Mouse (Mus musculus) adrenal gland, postnatal 14 days (tissue): ENCODE measurements around the gene Gas2. TPM values are rescaled to one million over a fixed set of nuclear protein-coding genes. Genes with fewer than 3 reads are reported as not detected.
A peak's percentile ranks its signal among the peaks of the same experiment; 100 is the strongest.

Source experiments
- DNase-seq: peaks from one replicate; pipeline ENCODE4 v3.0.0; 2021; ENCODE audit warnings: mixed read lengths
- total RNA-seq: library from RNA; stranded (reverse); gene quantifications from 2 replicates; pipeline ENCODE4 v1.2.3, GENCODE M21; 2021

The Gas2 gene
- total RNA-seq, 1 experiment from 2014 or later: 31.3 TPM

DNA sequence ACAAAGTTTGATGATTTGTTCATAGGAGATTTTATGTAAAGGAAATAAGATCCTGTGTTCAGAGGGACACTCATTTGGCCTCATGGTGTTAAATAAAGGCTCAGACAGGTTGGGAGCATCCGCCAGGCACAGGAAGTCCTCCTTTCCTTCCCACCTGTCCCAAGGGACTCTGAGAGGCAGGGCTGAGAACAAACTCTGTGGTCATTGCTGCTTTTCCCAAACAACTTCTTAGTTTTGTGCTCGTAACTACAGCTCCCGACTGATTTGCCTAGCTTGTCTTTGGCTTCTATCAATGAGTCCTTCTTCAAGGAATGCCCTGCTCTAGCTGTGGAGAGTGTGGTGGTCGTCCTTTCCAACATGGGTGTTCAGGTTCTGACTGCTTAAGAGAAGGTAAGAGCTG, 18.3 kb downstream of the Gas2 start:
- DNase-seq: no peak

DNA sequence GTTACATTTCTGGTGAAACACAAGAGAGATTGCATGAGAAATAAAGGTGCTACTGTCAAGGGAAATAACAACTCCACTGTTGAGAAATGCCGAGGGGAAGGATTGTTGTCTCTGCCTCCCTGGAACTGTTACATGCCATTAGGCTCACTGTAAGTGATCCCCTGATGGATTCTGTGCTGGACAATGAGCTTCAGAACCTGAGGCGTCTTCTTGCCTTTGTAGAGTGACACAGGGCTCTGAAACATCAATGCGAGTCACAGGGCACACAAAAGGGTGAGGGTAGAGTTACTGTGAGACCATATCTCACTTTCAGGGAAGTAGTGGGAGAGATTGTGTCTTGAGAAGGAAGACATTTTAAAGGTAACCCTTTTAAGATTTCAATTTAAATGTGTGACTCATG, 23.5 kb downstream of the Gas2 start:
- DNase-seq: no peak

DNA sequence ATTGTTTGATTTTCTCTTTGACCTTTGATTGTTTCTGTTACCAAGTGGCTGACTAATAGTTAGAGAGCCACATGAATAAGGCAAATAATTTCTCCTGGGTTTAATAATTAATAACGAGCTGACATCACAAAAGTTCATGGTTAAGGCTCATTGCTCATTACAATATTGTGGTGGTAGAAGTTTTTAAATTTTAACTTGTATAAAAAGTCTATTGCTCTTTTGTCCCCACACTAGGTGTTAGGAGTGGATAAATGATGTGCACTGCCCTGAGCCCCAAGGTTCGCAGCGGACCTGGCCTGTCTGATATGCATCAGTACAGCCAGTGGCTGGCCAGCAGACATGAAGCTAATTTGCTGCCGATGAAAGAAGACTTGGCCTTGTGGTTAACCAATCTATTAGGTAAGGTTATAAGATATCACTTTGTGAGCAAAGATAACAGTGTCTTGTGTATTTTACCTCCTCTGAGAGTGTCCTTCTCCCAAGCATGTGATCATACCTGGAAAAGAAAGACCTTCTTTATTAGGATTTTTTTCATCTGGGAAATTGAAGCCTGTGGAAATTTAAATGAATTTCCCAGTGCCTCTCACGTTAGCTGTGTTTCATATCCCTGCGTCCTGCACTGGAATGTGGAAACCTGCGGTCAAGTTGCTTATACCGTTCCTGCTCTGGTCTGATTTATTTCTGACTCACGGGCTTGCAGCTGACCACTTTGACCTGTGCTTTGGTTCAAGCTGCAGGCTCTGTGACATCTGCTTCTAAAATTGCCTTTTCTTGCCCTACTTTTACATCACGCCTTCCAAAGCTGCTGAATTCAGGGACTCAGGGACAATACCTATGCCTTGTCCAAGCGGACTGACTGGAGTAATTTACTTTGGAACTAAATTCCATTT, 26.1 kb downstream of the Gas2 start:
- DNase-seq: no peak

DNA sequence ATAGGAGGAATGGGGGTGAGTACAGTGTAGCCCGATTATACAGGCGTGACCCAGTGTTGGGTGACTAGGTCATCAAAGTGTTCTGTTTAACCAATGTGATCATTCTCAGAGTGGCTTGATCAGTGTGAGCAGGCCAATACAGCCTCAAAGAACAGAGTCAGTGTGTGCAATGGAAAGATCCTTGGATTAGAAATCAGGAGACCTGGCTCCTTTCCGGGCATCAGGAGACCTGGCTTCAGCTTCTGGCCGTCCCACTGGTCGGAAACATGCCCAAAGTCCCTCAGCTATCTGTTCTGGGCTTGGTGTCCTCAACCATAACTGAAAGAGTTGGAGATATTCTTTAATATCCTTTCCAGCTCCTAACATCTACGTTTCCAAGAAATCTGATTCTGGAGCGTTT, 27.8 kb downstream of the Gas2 start:
- DNase-seq: no peak

DNA sequence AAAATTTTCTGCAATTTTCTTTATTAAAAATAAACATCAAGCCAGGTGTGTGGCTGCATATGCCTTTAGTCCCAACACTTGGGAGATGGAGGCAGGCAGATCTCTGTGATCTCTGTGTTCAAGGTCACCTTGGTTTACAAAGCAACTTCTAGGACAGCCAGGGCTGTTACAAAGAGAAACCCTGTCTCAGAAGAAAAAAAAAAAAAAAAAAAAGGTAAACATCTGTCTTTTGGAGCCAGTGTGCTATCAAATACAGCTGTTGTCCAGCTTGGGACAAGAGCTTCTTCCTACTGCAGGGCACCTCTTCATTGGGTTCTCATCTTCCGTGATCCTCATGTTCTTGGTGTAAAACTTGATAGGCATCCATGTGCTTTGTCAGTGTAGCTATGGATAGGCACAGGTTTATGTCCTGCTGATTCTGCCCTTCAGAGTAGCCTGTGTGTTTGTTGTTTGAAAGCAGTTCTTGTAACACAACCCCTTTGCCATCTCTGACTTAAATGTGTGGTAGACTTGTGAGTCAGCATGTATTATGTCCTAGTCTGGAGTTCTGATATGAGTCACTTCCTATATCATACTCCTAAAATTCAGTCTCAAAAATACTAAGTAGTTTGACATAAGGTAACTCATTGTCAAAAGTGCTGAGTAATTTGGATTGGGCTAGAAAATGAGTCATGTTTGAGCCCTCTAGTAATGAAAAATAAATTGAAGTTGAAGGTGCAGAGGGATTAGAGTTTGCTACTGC, 30.6 kb downstream of the Gas2 start:
- DNase-seq: no peak

DNA sequence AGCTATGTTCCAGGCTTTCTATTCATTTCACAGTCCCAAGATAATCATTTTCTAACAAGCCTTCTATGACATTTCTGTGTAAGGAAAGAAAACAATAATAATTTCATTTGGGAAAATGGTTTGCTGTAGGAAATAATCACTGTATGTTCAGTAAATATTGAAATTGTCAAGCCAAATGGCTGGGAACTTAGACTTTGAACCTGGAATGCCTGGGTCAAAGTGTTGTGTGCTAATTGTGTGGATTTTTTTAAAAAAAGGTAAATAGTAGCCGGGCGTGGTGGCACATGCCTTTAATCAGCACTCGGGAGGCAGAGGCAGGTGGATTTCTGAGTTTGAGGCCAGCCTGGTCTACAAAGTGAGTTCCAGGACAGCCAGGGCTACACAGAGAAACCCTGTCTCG, 31.2 kb downstream of the Gas2 start:
- DNase-seq: no peak

DNA sequence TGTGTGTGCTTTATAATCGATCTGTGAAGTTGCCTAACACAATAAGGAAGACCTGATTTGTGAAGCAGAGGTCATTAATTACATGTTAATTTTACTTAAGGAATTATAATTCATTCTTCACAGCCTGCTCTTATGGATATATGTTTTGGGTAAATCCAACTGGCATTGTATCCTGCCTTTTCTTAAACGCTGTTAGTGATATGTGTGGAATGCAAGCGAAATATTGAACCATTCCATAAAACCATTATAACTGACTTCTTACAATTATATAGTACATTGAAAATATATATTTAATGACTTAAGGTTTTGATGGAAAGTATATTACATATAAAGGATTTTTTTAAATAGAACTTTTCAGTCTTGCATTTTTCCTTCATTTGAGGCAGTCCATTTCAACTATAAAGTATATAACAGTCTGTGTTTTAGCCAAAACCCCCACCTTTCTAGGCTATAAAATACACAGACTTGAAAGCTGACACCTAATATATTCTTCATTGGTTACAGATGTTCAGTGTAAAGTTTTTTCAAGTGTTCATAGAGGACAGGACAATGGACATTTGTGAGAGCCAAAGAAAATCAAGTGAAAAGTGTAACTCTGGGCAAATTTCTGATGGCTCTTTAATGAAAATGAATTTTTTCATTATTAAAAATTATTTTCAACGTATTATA, 32.5 kb downstream of the Gas2 start:
- no peak for DNase-seq

DNA sequence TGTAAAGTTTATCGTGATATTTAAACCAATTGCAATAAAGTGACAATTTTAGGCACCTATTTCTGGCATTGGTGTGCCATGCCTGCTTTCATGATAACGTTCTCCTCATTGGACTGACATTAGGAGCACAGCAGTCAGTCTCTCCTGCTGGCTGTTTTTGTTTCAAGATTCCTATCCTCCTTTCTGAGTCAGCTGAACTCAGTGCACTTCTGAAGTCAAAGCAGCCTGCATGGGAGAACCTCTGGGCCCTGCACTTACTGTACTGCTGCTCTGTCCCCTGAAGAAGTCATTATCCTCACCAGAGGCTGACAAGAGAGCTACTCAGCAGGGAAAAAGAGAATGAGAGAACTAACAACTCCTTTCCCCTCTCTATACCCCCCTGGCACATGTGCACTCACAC, 33.1 kb downstream of the Gas2 start:
- DNase-seq: no peak

DNA sequence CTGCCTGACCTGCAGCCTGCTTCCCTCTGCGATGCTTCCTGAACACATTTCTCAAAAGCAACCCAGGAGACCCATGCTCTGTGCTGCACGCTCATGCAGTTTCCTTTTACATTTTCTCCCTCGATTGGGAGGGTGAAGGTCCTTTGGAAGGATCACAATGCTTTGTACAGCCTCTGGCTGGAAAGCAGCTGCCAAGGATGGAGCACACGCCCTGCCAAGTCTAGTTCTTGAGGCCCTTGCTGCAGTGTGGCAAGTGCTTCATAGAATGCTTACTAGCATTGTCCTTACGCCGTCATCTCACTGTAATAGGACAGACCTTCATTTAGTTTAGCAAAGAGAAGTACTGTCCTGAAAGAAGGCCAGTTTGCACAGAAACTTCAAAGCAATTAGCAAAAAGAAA, 37.3 kb downstream of the Gas2 start:
- peak; percentile 49 for DNase-seq

DNA sequence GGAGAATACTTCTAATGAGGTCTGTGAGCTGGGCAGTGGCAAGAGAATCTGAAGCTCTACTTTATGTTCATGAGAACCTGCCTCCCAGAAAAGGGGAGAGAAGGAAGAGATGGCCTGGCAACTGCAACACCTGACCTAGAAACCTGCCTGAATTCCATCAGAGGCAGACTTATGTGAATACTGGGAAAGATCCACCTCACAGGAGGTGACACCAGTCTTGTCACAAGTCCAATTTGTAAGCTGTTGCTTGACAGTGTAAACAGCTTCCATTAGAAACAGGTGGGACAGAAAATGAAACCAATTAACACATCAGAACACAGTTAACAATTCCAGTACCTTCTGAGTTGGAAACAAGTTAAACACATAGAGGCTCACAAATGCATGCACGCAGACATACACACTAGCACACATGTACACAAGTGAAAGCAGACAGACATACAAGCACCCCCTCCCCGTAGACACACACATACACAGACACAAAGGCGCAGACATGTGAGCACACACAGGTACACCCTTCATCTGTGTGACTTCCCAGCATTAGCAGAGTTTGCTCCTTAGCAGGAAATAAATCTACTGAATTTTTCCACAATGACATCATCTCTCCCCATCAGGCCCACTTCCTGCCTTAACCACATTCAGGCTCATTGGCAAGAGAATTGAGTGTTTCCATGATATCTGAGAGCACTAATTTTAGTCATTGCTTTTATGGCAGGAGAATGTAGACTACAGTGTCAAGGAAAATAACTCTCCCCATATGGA, 51.7 kb downstream of the Gas2 start:
- DNase-seq: no peak

DNA sequence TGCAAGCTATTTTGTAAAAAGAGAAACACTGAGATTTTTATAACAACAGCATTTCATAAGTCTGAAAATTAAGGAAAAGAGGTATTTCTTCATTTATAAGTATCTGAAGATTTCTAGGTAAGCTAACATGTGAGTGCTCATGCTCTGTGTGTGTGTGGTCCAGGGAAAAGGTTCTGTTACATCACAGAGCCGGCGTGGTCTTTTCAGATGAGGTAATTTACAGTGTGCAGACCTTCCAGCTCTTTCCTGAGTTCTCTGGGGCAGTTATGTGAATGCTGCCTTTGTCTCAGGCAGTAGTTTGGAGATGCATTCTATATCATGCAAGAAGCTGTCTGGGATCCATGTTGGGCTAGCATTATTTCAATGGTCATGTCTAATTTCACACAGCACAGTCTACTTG, 52.3 kb downstream of the Gas2 start:
- no peak for DNase-seq

DNA sequence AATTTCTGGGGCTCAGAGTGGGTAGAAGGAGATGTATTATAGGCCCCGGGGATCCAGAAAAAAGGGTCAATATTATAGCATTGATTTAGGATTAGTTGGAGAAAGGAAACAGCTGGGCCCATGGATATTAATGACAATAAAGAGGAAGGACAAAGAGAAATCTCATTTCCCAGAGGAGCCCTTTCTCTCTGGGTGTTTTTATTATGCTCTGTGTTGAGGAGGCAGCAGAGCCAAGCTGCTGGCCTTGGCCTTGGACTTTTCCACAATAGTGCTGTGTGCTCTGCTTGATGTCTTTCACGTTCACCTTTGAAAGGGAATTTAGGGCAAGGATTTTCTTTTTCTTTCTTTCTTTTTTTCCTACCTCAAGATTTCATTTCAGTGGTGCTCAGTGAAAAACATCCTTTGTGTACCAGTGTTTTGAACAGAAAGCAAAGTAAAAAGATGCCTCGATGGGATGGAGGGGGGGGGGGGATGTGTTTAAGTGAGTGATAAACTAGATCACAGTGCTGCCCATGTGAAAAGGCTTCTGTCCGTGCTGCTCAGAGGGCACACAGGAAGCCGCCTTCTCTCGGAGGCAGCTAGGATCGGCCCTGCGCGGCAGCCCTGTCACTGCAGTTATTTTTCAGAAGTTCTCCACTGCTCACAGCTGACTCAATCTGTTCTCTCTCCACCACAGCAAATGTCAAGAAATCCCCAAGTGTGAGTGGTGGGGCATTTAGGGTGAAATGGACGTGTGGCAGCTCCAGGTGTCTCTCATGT, 67.1 kb downstream of the Gas2 start:
- DNase-seq: peak; percentile 68

DNA sequence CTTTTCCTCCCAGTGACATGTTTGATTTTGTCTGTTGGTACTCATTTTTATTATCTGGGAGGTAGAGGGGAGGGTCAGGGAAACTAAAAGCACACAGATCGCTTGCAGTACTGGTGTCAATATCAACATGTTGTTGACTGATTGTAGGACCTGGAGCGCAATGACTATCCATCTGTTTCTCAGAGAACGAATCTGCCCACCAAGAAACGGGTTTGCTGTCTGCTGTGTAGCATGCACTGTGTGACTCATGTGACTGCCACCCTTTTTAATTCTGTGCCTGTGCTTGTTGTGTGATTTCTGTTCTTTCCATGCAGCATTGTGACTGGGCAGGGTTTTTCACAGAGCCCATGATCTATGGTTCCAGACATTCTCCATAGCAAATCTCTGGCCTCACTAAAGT, 69.4 kb downstream of the Gas2 start:
- no peak for DNase-seq

DNA sequence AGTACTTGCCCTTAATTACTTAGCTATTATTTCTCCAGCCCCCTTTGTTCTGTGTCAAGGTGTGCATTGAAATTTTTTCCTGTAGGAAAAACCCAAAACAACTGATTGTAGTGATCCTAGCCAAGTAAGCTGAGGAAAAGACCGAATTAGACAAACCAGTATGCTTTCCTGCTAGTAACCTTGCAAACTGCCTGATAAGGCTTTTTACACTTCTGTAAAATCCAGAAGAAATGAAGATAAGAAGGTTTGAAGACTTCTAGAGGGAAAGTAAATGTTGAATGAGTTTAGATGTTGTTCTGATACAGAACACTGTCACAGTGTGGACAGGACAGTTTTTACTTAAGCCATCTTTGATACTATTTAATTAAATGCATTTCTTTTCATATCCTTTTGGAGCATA, 75.5 kb downstream of the Gas2 start:
- DNase-seq: no peak

DNA sequence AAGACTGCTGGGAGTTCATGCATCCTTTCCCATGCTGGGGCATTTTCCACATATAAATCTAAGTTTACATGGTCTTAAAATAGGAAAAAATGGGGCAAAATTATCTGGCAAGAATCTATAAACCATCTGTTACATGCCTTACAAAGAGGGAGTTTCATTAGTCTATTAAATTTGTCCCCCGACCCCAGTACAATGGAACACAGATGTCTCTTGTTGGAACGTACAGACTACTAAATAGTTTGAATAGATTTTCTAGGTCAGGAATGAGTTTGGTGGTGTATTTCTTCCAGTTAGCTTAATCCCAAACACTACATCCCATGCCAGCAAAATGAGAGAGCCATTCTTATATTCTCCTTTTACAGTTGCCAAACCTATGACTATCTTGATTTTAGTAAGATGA, 78.6 kb downstream of the Gas2 start:
- no peak for DNase-seq

DNA sequence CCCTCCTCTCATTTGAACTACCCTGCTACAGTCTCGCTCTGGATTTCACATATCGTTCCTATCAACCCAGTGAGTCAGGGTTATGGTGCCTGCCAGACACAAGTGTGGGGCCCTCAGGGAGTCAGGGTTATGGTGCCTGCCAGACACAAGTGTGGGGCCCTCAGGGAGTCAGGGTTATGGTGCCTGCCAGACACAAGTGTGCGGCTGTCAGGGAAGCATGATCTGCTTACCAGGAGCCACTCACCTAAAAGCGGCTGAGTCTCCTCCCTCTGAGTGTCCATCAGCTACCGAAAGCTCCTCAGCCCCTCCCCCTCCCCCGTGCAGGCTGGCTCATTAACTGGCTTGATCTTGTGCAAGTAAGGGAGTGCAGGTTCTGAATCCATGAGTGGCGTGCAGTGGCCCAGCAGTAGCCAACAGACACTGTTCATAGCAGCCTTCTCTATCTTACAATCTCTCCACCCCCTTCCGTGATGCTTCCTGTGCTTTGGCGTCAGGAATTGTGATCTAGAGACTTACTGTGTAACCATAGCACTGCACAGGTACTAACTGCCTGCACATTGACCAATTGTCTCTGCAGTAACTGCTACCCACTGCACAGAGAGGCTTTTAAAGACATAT, 93.7 kb downstream of the Gas2 start:
- peak; percentile 54 for DNase-seq

DNA sequence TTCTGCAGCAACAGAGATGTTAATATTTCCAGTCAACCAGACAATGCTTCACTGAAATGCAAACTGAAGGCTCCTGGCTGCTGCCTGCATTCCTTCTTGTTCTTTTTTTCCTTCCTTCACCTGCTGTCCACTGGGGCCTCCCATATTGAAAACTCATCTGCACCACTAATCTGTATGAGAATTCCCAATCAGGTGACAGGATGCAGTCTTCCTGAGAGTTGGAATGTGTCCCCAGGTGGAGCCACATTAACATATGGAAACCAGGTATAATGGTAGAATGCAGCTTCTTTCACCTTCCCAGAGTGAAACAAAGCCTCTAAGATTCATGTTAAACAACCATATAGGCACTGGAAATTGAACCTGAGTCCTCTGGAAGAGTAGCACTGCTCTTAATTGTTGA, 96.0 kb downstream of the Gas2 start:
- no peak for DNase-seq

DNA sequence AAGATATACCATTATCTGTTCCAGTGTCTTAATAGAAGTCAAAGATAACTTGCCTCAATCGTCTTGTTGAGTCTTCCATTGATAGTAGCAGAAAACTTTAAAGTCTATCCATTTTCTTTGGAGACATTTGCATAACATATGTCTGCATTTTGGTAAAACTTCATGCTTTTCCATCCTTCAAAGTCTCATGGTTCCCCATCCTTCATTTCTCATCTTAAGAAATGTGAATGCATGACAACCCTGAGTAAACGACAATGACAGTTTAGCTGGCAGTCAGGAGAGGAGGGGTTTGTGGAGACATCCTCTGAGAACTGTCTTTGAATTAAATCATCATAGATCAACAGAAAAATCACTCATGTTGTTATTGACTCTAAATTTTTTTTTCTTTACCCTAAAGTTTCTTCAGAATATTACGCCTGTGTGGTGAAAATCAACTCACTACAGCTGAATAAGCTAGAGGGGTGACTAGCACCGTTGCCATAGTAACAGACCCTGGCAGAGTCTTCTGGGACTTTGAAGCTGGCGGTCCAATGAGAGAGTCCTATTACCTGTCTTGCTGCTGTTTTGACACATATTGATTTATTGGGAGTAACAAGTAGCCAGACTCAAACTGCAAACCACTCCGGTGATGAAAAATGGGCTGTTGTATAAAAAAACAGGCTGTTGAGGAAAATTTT, 99.0 kb downstream of the Gas2 start:
- no peak for DNase-seq

DNA sequence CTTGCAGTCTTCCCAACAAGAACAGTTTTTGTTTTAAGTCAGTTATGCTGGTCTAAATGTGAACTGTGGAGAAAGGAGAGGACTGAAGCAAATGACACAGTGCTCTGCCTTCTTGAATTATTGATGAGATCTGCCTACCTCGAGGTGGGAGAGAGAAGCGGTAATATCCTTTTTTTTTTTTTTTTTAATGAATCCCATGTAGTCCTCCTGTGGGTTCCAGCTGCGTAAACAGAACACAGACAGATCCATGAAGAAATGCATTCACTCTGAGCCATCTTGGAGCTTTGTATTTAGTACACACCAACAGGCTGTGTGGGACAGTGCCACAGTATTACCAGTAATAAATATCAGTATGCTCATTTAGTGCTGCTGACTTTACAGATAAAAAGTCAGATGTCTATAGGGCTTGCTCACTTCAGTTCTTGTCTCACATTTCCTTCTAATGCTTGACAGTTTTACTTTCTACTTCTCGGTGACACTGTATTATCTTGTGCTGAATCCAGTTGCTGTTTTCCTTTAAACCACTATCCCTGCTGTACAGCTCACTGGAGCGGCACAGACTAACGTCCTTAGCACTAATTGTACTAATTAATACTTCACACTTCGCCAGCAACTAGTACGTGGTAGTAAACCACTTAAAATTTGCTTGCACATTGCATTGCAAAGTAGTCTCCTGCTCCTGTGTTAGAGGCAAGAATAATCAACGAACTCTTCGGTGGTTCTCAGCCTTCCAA, 100.6 kb downstream of the Gas2 start:
- DNase-seq: no peak

DNA sequence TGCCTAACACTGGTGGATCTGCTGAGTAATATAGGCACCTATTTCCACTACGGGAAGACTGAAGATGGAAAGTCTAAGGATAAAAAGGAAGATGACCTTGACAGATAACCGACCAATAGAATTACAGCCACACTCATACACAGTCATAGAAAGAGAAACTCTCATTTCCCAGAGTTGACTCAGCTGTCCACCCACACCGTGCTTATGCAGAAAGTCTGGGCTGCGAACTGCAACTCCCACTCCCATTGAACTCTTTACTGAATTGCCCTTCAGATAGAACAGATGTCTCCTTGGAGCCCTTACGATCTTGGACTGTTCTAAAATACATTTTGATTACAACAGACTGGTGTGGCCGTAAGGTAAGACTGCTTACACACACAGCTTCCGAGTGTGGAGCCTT, 102.9 kb downstream of the Gas2 start:
- DNase-seq: peak; percentile 12
